Mouse (Mus musculus): ENCODE data around the gene Brpf3.
"Not testable (repeated sequence)": the region's sequence is repeated elsewhere in the genome, so short reads cannot be mapped to it uniquely, and the experiment has no call there.

Brpf3 gene

GRCm38 (mm10) chr17:28827665-28828231 is 26.9 kb downstream of the Brpf3 start:
- no peak for DNase-seq (ENCODE audit: low read depth, low spot score)

- DNase-seq (ENCODE audit: low read depth, low spot score) = no peak
Observed at GRCm38 (mm10) chr17:28829120-28829519, 28.2 kb downstream of the Brpf3 start.

- DNase-seq (ENCODE audit: low read depth, low spot score) = no peak
Observed at GRCm38 (mm10) chr17:28831065-28831464, 30.2 kb downstream of the Brpf3 start.

GRCm38 (mm10) chr17:28832040-28832439 is 31.1 kb downstream of the Brpf3 start:
- DNase-seq (ENCODE audit: low read depth, low spot score) = no peak

GRCm38 (mm10) chr17:28832875-28833274 is 32.0 kb downstream of the Brpf3 start:
- DNase-seq (ENCODE audit: low read depth, low spot score) = no peak

- DNase-seq (ENCODE audit: low read depth, low spot score) = no peak
Observed at GRCm38 (mm10) chr17:28834676-28835075, 33.8 kb downstream of the Brpf3 start.

- DNase-seq (ENCODE audit: low read depth, low spot score) = no peak
Observed at GRCm38 (mm10) chr17:28837840-28838239, 37.0 kb downstream of the Brpf3 start.

- DNase-seq (ENCODE audit: low read depth, low spot score) = not testable (repeated sequence)
Observed at GRCm38 (mm10) chr17:28841947-28842346, 41.1 kb downstream of the Brpf3 start.

- DNase-seq (ENCODE audit: low read depth, low spot score) = no peak
Observed at GRCm38 (mm10) chr17:28843665-28844064, 42.8 kb downstream of the Brpf3 start.

- DNase-seq (ENCODE audit: low read depth, low spot score) = no peak
Observed at GRCm38 (mm10) chr17:28846974-28847617, 46.2 kb downstream of the Brpf3 start.

- DNase-seq (ENCODE audit: low read depth, low spot score) = no peak
Observed at GRCm38 (mm10) chr17:28850511-28850910, 49.6 kb downstream of the Brpf3 start.

GRCm38 (mm10) chr17:28854377-28854776 is 53.5 kb downstream of the Brpf3 start:
- DNase-seq (ENCODE audit: low read depth, low spot score) = no peak

GRCm38 (mm10) chr17:28855166-28855885 is 54.4 kb downstream of the Brpf3 start:
- no peak for DNase-seq (ENCODE audit: low read depth, low spot score)

- DNase-seq (ENCODE audit: low read depth, low spot score) = no peak
Observed at GRCm38 (mm10) chr17:28856030-28856429, 55.1 kb downstream of the Brpf3 start.

- DNase-seq (ENCODE audit: low read depth, low spot score) = no peak
Observed at GRCm38 (mm10) chr17:28858205-28858604, 57.3 kb downstream of the Brpf3 start, which contains the start of gene Pnpla1. TSS of gene Pnpla1 (plus strand) at chr17:28858411.

GRCm38 (mm10) chr17:28863926-28864325 is 63.0 kb downstream of the Brpf3 start:
- DNase-seq (ENCODE audit: low read depth, low spot score) = no peak

GRCm38 (mm10) chr17:28864464-28864863 is 63.6 kb downstream of the Brpf3 start:
- DNase-seq (ENCODE audit: low read depth, low spot score) = no peak

GRCm38 (mm10) chr17:28866921-28867320 is 66.0 kb downstream of the Brpf3 start:
- no peak for DNase-seq (ENCODE audit: low read depth, low spot score)

- no peak for DNase-seq (ENCODE audit: low read depth, low spot score)
Observed at GRCm38 (mm10) chr17:28867381-28867780, 66.5 kb downstream of the Brpf3 start.

- peak; percentile 19 for DNase-seq (ENCODE audit: low read depth, low spot score)
Observed at GRCm38 (mm10) chr17:28869412-28870110, 68.7 kb downstream of the Brpf3 start.

GRCm38 (mm10) chr17:28870435-28870834 is 69.5 kb downstream of the Brpf3 start:
- DNase-seq (ENCODE audit: low read depth, low spot score) = no peak

GRCm38 (mm10) chr17:28871831-28872230 is 70.9 kb downstream of the Brpf3 start:
- no peak for DNase-seq (ENCODE audit: low read depth, low spot score)
